Comparison of ENCODE assay signal across 7 mouse cellular contexts in the genomic region with DNA sequence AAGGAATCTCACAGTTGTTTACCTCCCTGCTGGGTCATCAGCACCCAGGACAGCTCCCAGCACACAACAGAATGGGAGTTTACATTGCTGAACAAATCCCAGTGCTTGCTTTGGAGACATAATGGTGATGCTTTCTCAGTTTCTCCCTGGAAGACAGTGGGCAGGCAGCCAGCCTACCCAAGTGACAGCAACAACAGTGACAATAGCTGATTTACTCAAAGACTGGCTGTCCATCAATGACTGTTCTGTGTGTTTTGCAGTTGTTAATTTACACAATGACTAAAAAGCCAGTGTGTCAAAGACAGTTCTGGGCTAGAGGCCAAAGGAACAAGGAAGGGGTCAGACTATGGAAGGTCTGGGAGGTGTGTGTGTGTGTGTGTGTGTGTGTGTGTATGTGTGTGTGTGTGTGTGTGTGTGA.
A peak's percentile ranks its signal among the peaks of the same experiment; 100 is the strongest.
DNase-seq lines count a peak whose midpoint lies in the region; ATAC-seq lines count a peak whose summit lies in the region.

No protein-coding gene starts in this region.

- DNase-seq in right cerebral cortex, postnatal 10 days (ENCODE audit: low spot score in 2 of 2) = peak; percentile 35 to 55
- no peak for DNase-seq in right cerebral cortex, postnatal 25 days
- peak; percentile 66 to 72 for DNase-seq in adrenal gland, postnatal 36 days
- peak; percentile 53 for DNase-seq in forelimb bud, embryonic 11.5 days (ENCODE audit: low read depth, low spot score)
- DNase-seq in lung, postnatal 10 days = peak; percentile 62
- peak; percentile 66 for DNase-seq in telencephalon, adult 2 months (ENCODE audit: low read depth, low spot score)

- no peak for ATAC-seq in CD4-positive, CD25-positive, alpha-beta regulatory T cell, adult 4 months
